Mouse (Mus musculus) left cerebral cortex, adult 2 months (tissue): Measurements from ENCODE around the gene Pigo. TPM values are rescaled to one million over a fixed set of nuclear protein-coding genes. Genes with fewer than 3 reads are reported as not detected.
"Not testable (repeated sequence)": the region's sequence is repeated elsewhere in the genome, so short reads cannot be mapped to it uniquely, and the experiment has no call there.

Experiments
- DNase-seq, 2 experiments: peaks; one replicate each; pipeline ENCODE4 v3.0.0; 2021 to 2022; ENCODE audit warnings: low spot score in 2 of 2, mixed read lengths in 1 of 2; ENCODE audit errors: extremely low spot score in 1 of 2
- H3K27ac ChIP-seq: fragments of 200-600 bp; 2 replicates; pipeline ENCODE4 v1.8.1; 2022
- H3K4me3 ChIP-seq: fragments of 200-600 bp; 2 replicates; pipeline ENCODE4 v1.8.1; 2022
- CTCF ChIP-seq: fragments of 200-600 bp; IDR thresholded peaks from 2 replicates; pipeline ENCODE4 v1.8.1; 2022; ENCODE audit warnings: antibody characterized with exemption, mild to moderate bottlenecking, moderate library complexity
- intact Hi-C: fragments of 180-260 bp; cut with DNase I; formaldehyde crosslinking; loops from one replicate; pipeline ENCODE4 v1.15.1; 2025
- total RNA-seq, 2 experiments: library from RNA; stranded (reverse); gene quantifications; 2 replicates each; pipeline ENCODE4 v1.2.3; 2021

The Pigo gene
- total RNA-seq, 2 experiments from 2014 or later: 30.9 to 31.1 TPM

DNA sequence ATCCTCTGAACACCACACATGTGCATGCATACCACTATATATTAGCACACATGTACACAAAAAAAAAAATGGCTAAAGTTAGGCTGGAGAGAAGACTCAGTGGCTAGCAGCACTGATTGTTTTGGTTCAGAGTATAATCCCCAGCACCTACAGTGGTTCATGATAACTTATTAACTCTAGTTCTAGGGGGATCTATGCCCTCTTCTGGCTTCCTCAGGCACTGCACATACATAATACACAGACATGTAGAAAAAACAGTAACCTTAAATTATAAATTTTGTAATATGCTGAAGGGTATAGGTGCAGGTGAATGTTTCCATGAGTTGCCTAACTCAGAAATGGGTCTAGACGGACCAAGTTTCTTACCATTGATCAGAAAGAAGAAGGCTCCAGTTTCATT, 37.3 kb downstream of the Pigo start:
- DNase-seq: no peak
- intact Hi-C loops: no loop called here

DNA sequence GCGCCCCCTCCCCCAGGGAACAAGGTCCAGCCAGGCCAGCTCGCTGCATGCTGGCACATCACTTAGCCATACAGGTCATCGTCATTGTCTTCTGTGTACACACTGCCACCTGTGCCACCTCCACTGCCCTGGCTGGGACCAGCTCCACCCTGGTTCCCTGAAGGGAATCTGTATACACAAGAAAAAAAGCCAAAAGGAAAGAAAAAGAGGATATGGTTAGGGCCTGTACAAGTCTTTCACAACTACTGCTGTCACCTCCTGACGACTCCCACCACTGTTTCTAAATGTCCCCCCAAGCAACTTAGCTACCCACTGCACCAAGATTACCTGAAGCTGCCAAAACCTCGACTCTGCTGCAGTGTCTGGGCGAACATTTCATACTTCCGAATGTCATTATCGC, 45.2 kb downstream of the Pigo start:
- intact Hi-C loops, H3K4me3 ChIP-seq, H3K27ac ChIP-seq, DNase-seq: not testable (repeated sequence)

More for the DNA sequence above, 37.3 kb downstream of the Pigo start:
- peak; percentile 30 for TF ChIP-seq CTCF
- no peak overlapping the region for H3K27ac ChIP-seq
- H3K4me3 ChIP-seq: no peak overlapping the region

- TF ChIP-seq CTCF: peak; percentile 34
- Histone ChIP-seq H3K4me3 (no peak overlapping the region), H3K27ac (no peak overlapping the region)
- DNase-seq: no peak
- intact Hi-C loops: no loop called here
These were observed 47.6 kb downstream of the Pigo start for GRCm38 (mm10) chr4:42978062-42978461.

DNA sequence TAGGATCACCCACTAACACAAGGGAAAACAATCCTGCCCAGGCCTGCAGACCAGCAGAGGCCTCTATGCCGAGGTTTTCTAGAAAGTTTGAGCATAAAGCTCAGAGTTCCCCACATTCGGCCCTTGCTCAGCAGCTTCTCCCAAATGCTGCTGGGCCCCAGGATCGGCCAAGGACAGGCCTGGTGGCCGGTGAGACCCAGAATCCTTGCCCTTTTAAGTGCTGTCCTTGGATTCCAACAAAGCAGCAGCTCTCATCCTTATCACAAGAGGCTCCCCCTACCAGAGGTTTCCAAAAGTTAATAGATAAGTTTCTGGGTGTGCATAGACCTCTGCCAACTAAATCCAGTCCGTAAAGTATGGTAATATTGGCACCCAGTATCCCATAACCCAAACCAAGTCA, 51.8 kb downstream of the Pigo start:
- Histone ChIP-seq H3K4me3 (no peak overlapping the region), H3K27ac (no peak overlapping the region)
- intact Hi-C loops: no loop called here
- DNase-seq: no peak
- TF ChIP-seq CTCF: no peak

DNA sequence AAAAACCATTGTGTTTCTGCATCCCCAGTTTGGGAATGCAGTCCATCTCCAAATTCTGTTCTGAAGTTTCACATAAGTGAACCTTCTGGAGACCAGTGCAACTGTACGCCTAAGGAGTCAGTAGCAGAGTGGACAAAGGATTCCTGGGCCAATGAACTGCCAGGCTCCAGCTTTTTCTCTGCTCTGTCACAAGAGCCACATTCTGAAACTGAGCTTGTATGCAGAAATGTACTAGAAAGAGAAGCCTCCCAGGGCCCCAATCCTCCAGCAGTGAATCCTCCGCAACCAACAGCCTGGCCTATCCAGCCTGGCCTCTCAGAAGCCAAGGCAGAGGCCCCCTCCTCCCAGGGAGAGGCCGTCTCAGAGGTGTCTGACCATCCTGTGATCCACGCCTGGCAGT, 52.7 kb downstream of the Pigo start:
- TF ChIP-seq CTCF: no peak
- Histone ChIP-seq H3K27ac (no peak overlapping the region), H3K4me3 (no peak overlapping the region)
- DNase-seq: no peak
- intact Hi-C loops: no loop called here

DNA sequence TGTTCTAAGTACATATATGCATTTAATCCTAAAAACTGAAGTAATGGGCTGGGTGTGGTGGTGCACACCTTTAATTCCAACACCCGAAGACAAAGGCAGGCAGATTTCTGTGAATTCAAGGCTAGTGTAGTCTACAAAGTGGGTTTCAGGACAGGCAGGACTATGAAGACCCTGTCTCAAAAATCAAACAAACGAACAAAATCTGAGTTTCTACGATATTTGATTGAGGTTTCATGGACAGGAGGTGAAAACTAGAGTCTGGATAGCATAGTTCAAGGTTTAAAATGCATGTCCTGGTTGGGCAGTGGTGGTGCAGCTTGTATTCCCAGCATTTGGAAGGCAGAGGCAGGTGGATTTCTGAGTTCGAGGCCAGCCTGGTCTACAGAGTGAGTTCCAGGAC, 56.3 kb downstream of the Pigo start, which contains the start of gene 1700022I11Rik:
1700022I11Rik (plus strand) TSS at position 301 of the 400 bp plus-strand sequence.
- no peak within 1 kb of the TSS for H3K27ac ChIP-seq
- no peak within 1 kb of the TSS for H3K4me3 ChIP-seq
- no peak for TF ChIP-seq CTCF
- DNase-seq: no peak
- intact Hi-C loops: no loop called here

Other genes with a start within 250 kb of the Pigo start
- under 1 TPM in 1 of 2 experiments, not detected in 1; 0.11 TPM for gene Fam205a1, start 171.9 kb downstream of the Pigo start, total RNA-seq
- gene Gm12394, start 169.0 kb downstream of the Pigo start, total RNA-seq: 1 to 10 TPM; 2.3 to 2.4 TPM
- 1 to 10 TPM; 1.0 to 1.8 TPM for gene Fam205c, start 151.6 kb downstream of the Pigo start, total RNA-seq
- 100 to 1,000 TPM; 359 to 380 TPM for gene Phf24, start 109.2 kb downstream of the Pigo start, total RNA-seq
- 100 to 1,000 TPM; 216 to 338 TPM for gene Dnajb5, start 76.0 kb downstream of the Pigo start, total RNA-seq
- gene 1700022I11Rik, start 56.2 kb downstream of the Pigo start, total RNA-seq: not detected
- gene Vcp, start 25.3 kb downstream of the Pigo start, total RNA-seq: 100 to 1,000 TPM; 179 to 186 TPM
- gene Fancg, start 15.3 kb downstream of the Pigo start, total RNA-seq: 10 to 100 TPM; 15.1 to 17.4 TPM
- 100 to 1,000 TPM in 1 of 2 experiments, 10 to 100 TPM in 1; 97.4 to 104 TPM for gene Stoml2, start 5.9 kb upstream of the Pigo start, total RNA-seq
- 10 to 100 TPM; 39.0 to 39.7 TPM for gene Fam214b, start 20.4 kb upstream of the Pigo start, total RNA-seq
- 10 to 100 TPM; 68.1 to 70.9 TPM for gene Unc13b, start 33.1 kb upstream of the Pigo start, total RNA-seq
- gene Atp8b5, start 241.3 kb upstream of the Pigo start, total RNA-seq: under 1 TPM; 0.09 to 0.54 TPM